Comparison of ENCODE assay signal across 8 mouse cellular contexts in the genomic region with DNA sequence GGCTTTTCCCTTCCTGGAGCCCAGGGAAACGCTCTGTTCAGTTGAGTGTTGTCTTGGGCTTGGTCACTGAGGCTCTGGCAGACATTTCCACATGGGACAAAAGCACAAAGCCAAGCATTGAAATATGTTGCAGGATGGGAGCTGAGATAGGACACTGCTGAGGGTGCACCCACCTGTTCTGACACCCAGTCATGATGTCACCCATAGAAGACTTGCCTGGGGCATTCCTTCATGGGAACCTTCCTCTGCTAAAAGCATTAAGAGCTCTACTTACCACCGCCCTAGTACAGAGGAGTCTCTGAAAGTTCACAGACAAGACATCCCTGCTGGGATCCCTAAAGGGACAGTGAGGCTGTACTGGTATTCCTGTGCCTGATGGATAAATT. TPM values are rescaled to one million over a fixed set of nuclear protein-coding genes. Genes with fewer than 3 reads are reported as not detected.
DNase-seq lines count a peak whose midpoint lies in the region; ATAC-seq and TF ChIP-seq lines count a peak whose summit lies in the region.

No protein-coding gene starts in this region.

- H3K4me2 ChIP-seq in CH12.LX (ENCODE audit: insufficient read depth, low read depth, poor library complexity, severe bottlenecking): peak overlapping the region; percentile 41
- peak overlapping the region; percentile 95 for H3K4me2 ChIP-seq in forebrain, embryonic 14.5 days (ENCODE audit: low read length)
- peak overlapping the region; percentile 90 for H3K4me2 ChIP-seq in liver, embryonic 14.5 days (ENCODE audit: low read depth)

- ATAC-seq in forebrain, embryonic 14.5 days: no peak
- no peak for ATAC-seq in liver, embryonic 14.5 days (ENCODE audit: insufficient read depth)

- in situ Hi-C loops in CH12.LX (cut with MboI; ENCODE audit: low pct_ligation_motif_present, low pct_unique_long_range_greater_than_20kb, low sequenced_read_pairs): no loop called here

- H3K4me1 ChIP-seq in CH12.LX (ENCODE audit: control insufficient read depth in 1 of 2, insufficient read depth in 2 of 2): peaks cover 7 to 34% of the 10 kb centered on the region in 2 experiments
- peaks cover 16% of the 10 kb centered on the region for H3K4me1 ChIP-seq in forebrain, embryonic 14.5 days (ENCODE audit: control insufficient read depth, insufficient read depth, low read length)
- peaks cover 7 to 20% of the 10 kb centered on the region in 2 experiments for H3K4me1 ChIP-seq in liver, embryonic 14.5 days (replicated peaks; ENCODE audit: control insufficient read depth in 2 of 2, insufficient read depth in 2 of 2, low read length in 1 of 2)

- H3K9me3 ChIP-seq in CH12.LX (replicated peaks; ENCODE audit: low read length): no peaks in the 10 kb centered on the region
- H3K9me3 ChIP-seq in forebrain, embryonic 14.5 days (replicated peaks; ENCODE audit: control insufficient read depth, low read length): no peaks in the 10 kb centered on the region
- H3K9me3 ChIP-seq in liver, embryonic 14.5 days (ENCODE audit: control insufficient read depth, low read length): no peaks in the 10 kb centered on the region

- H3K9ac ChIP-seq in CH12.LX (ENCODE audit: insufficient read depth, low read depth): peak overlapping the region; percentile 98
- H3K9ac ChIP-seq in forebrain, embryonic 14.5 days (ENCODE audit: low read length): peak overlapping the region; percentile 99
- H3K9ac ChIP-seq in liver, embryonic 14.5 days (replicated peaks): peak overlapping the region; percentile 97

- 42% methylated on average over 2 of the region's 2 CpGs for WGBS in forebrain, embryonic 14.5 days
- WGBS in liver, embryonic 14.5 days (ENCODE audit: insufficient replicate concordance): 62% methylated on average over 2 of the region's 2 CpGs

- TF ChIP-seq EP300 in CH12.LX (IDR thresholded peaks at IDR 0.05; ENCODE audit: low read length): no peak
- no peak for TF ChIP-seq EP300 in liver, embryonic 14.5 days (IDR thresholded peaks at IDR 0.05; ENCODE audit: low read depth)

- TF ChIP-seq CTCF in gastrocnemius, adult 2 months (IDR thresholded peaks at IDR 0.05): no peak
- TF ChIP-seq CTCF in CH12.LX (conservative IDR thresholded peaks at IDR 0.05 in 1 of 2, IDR thresholded peaks at IDR 0.05 in 1 of 2; ENCODE audit: low read depth in 2 of 2, low read length in 2 of 2): no peak
- no peak for TF ChIP-seq CTCF in liver, embryonic 14.5 days (IDR thresholded peaks at IDR 0.05; ENCODE audit: low read depth)

- peaks cover 26% of the 10 kb centered on the region for H3K79me2 ChIP-seq in CH12.LX (replicated peaks; ENCODE audit: control insufficient read depth, extremely low read depth, insufficient read depth, poor library complexity, severe bottlenecking)

- TF ChIP-seq RAD21 in CH12.LX (IDR thresholded peaks at IDR 0.05; ENCODE audit: low read depth, low read length): no peak

- H3K4me3 ChIP-seq in gastrocnemius, adult 2 months: peak overlapping the region; percentile 94
- peak overlapping the region; percentile 90 to 98 (median 93) for H3K4me3 ChIP-seq in CH12.LX (replicated peaks in 1 of 3; ENCODE audit: low read depth in 2 of 3, low read length in 2 of 3, poor library complexity in 1 of 3)
- peak overlapping the region; percentile 97 for H3K4me3 ChIP-seq in forebrain, embryonic 14.5 days (ENCODE audit: low read depth, low read length)
- peak overlapping the region; percentile 86 to 100 for H3K4me3 ChIP-seq in liver, embryonic 14.5 days (ENCODE audit: insufficient read depth in 1 of 2, low read depth in 2 of 2, low read length in 2 of 2)

- TF ChIP-seq POLR2A in CH12.LX (IDR thresholded peaks at IDR 0.05; ENCODE audit: low read depth, low read length): no peak

- no peaks in the 10 kb centered on the region for H3K27me3 ChIP-seq in CH12.LX (replicated peaks)
- H3K27me3 ChIP-seq in forebrain, embryonic 14.5 days (replicated peaks; ENCODE audit: control insufficient read depth, insufficient read depth, low read length): no peaks in the 10 kb centered on the region
- no peaks in the 10 kb centered on the region for H3K27me3 ChIP-seq in liver, embryonic 14.5 days (ENCODE audit: control insufficient read depth, insufficient read depth, low read length)

- H3K27ac ChIP-seq in gastrocnemius, adult 2 months: peak overlapping the region; percentile 93
- no peak overlapping the region for H3K27ac ChIP-seq in CH12.LX (ENCODE audit: insufficient read depth, low read depth)
- peak overlapping the region; percentile 94; the same call in 1 of the 2 replicates for H3K27ac ChIP-seq in forebrain, embryonic 14.5 days (ENCODE audit: low read depth, low read length)
- peak overlapping the region; percentile 81 for H3K27ac ChIP-seq in liver, embryonic 14.5 days

- intact Hi-C loops in gastrocnemius, adult 2 months (cut with DNase I): no loop called here

- peaks cover 4 to 21% of the 10 kb centered on the region in 2 experiments for H3K36me3 ChIP-seq in CH12.LX (replicated peaks in 1 of 2; ENCODE audit: control insufficient read depth in 1 of 2, insufficient read depth in 1 of 2, low read length in 1 of 2)
- 0 out of 2 replicates have a peak, but pooled peaks cover 6% of the 10 kb centered on the region for H3K36me3 ChIP-seq in forebrain, embryonic 14.5 days (ENCODE audit: control insufficient read depth, insufficient read depth, low read length)
- H3K36me3 ChIP-seq in liver, embryonic 14.5 days (replicated peaks; ENCODE audit: control insufficient read depth, insufficient read depth, low read depth): no peaks in the 10 kb centered on the region

- DNase-seq in gastrocnemius, adult 2 months: no peak
- no peak for DNase-seq in gastrocnemius, adult 8-10 months (ENCODE audit: low spot score in 2 of 2)
- no peak for DNase-seq in CH12.LX (ENCODE audit: extremely low read depth)
- DNase-seq in forebrain, embryonic 14.5 days (ENCODE audit: low spot score): no peak
- DNase-seq in liver, embryonic 14.5 days (ENCODE audit: low read depth in 3 of 3, low spot score in 3 of 3): no peak
- no peak for DNase-seq in adrenal gland, adult 8-10 months
- no peak for DNase-seq in left cerebral cortex, adult 8-10 months (ENCODE audit: low spot score in 2 of 2)
- DNase-seq in urinary bladder, postnatal 25 days (ENCODE audit: low spot score): no peak

- dilution Hi-C loops in CH12.LX (cut with MboI; ENCODE audit: extremely low pct_ligation_motif_present, extremely low pct_unique_long_range_greater_than_20kb, low sequenced_read_pairs): no loop called here

RNA-seq across cellular contexts. Expression of gene Gm20518, which starts 1.1 kb away (rescaled TPM):
- total RNA-seq in gastrocnemius, adult 2 months (2021): under 1 TPM; 0.15 to 0.56 TPM
- under 1 TPM; 0.10 to 0.13 (median 0.12) TPM for total RNA-seq in gastrocnemius, adult 8-10 months (2022)
- total RNA-seq in CH12.LX (2012; rRNA removed): 0.21 and 0.42 TPM in 2 replicates
- 0.16 and 0.18 TPM in 2 replicates for total RNA-seq in CH12.LX (2014; rRNA removed)
- 0.68 and 0.91 TPM in 2 replicates for polyA plus RNA-seq in CH12.LX (2012; ENCODE audit: insufficient read length, low read depth)
- polyA plus RNA-seq in forebrain, embryonic 14.5 days (2014; fragmentation: Nextera tagmentation; extraction: Ambion mirVana): 0.26 and 0.38 TPM in 2 replicates
- 0.25 and 0.34 TPM in 2 replicates for polyA plus RNA-seq in liver, embryonic 14.5 days (2012; rRNA removed)
- polyA plus RNA-seq in liver, embryonic 14.5 days (2014; fragmentation: Nextera tagmentation; extraction: Ambion mirVana): not detected in 2 replicates
- total RNA-seq in adrenal gland, adult 8-10 months (2022): under 1 TPM; 0.23 to 0.73 (median 0.33) TPM
- 1 to 10 TPM; 1.1 to 1.3 (median 1.1) TPM for total RNA-seq in left cerebral cortex, adult 8-10 months (2022)

RNA-seq across cellular contexts. Expression of gene Tssk1, which starts 3.7 kb away (rescaled TPM):
- under 1 TPM; 0.10 to 0.17 TPM for total RNA-seq in gastrocnemius, adult 2 months (2021)
- under 1 TPM in 1 of 4 experiments, not detected in 3; 0.07 TPM for total RNA-seq in gastrocnemius, adult 8-10 months (2022)
- total RNA-seq in CH12.LX (2012; rRNA removed) (0.04 TPM in 1 of 2 replicates, not detected in the other), CH12.LX (2014; rRNA removed) (not detected in 2 replicates)
- 0.15 and 0.16 TPM in 2 replicates for polyA plus RNA-seq in CH12.LX (2012; ENCODE audit: insufficient read length, low read depth)
- polyA plus RNA-seq in forebrain, embryonic 14.5 days (2014; fragmentation: Nextera tagmentation; extraction: Ambion mirVana): 0.06 TPM in 1 of 2 replicates, not detected in the other
- polyA plus RNA-seq in liver, embryonic 14.5 days (2012; rRNA removed): not detected in 2 replicates
- polyA plus RNA-seq in liver, embryonic 14.5 days (2014; fragmentation: Nextera tagmentation; extraction: Ambion mirVana): not detected in 2 replicates
- under 1 TPM in 3 of 4 experiments, not detected in 1; 0.08 to 0.17 (median 0.12) TPM for total RNA-seq in adrenal gland, adult 8-10 months (2022)
- not detected for total RNA-seq in left cerebral cortex, adult 8-10 months (2022)

RNA-seq across cellular contexts. Expression of gene Dgcr2, which starts 8.0 kb away (rescaled TPM):
- total RNA-seq in gastrocnemius, adult 2 months (2021): 10 to 100 TPM; 22.2 to 26.4 TPM
- total RNA-seq in gastrocnemius, adult 8-10 months (2022): 10 to 100 TPM; 19.1 to 22.8 (median 20.5) TPM
- total RNA-seq in CH12.LX (2012; rRNA removed) (48.0 and 52.5 TPM in 2 replicates), CH12.LX (2014; rRNA removed) (36.9 and 41.5 TPM in 2 replicates)
- polyA plus RNA-seq in CH12.LX (2012; ENCODE audit: insufficient read length, low read depth): 45.2 and 54.8 TPM in 2 replicates
- polyA plus RNA-seq in forebrain, embryonic 14.5 days (2014; fragmentation: Nextera tagmentation; extraction: Ambion mirVana): 75.3 and 93.1 TPM in 2 replicates
- 14.2 and 16.3 TPM in 2 replicates for polyA plus RNA-seq in liver, embryonic 14.5 days (2012; rRNA removed)
- 13.2 and 15.5 TPM in 2 replicates for polyA plus RNA-seq in liver, embryonic 14.5 days (2014; fragmentation: Nextera tagmentation; extraction: Ambion mirVana)
- total RNA-seq in adrenal gland, adult 8-10 months (2022): 10 to 100 TPM; 66.1 to 78.0 (median 76.2) TPM
- 100 to 1,000 TPM in 2 of 4 experiments, 10 to 100 TPM in 2; 97.2 to 104 (median 101) TPM for total RNA-seq in left cerebral cortex, adult 8-10 months (2022)

RNA-seq across cellular contexts. Expression of gene Tssk2, which starts 8.1 kb away (rescaled TPM):
- not detected for total RNA-seq in gastrocnemius, adult 2 months (2021)
- total RNA-seq in gastrocnemius, adult 8-10 months (2022): not detected
- total RNA-seq in CH12.LX (2012; rRNA removed) (not detected in 2 replicates), CH12.LX (2014; rRNA removed) (not detected in 2 replicates)
- 0.21 TPM in 1 of 2 replicates, not detected in the other for polyA plus RNA-seq in CH12.LX (2012; ENCODE audit: insufficient read length, low read depth)
- polyA plus RNA-seq in forebrain, embryonic 14.5 days (2014; fragmentation: Nextera tagmentation; extraction: Ambion mirVana): 0.13 and 0.41 TPM in 2 replicates
- not detected in 2 replicates for polyA plus RNA-seq in liver, embryonic 14.5 days (2012; rRNA removed)
- not detected in 2 replicates for polyA plus RNA-seq in liver, embryonic 14.5 days (2014; fragmentation: Nextera tagmentation; extraction: Ambion mirVana)
- total RNA-seq in adrenal gland, adult 8-10 months (2022): not detected
- total RNA-seq in left cerebral cortex, adult 8-10 months (2022): not detected

RNA-seq across cellular contexts. Expression of gene Ess2, which starts 20.8 kb away (rescaled TPM):
- 1 to 10 TPM; 6.1 to 6.4 TPM for total RNA-seq in gastrocnemius, adult 2 months (2021)
- 1 to 10 TPM; 6.0 to 6.6 (median 6.2) TPM for total RNA-seq in gastrocnemius, adult 8-10 months (2022)
- 33.1 and 36.7 TPM in 2 replicates for total RNA-seq in CH12.LX (2012; rRNA removed)
- 31.1 and 31.4 TPM in 2 replicates for total RNA-seq in CH12.LX (2014; rRNA removed)
- 37.0 and 38.7 TPM in 2 replicates for polyA plus RNA-seq in CH12.LX (2012; ENCODE audit: insufficient read length, low read depth)
- 43.5 and 46.1 TPM in 2 replicates for polyA plus RNA-seq in forebrain, embryonic 14.5 days (2014; fragmentation: Nextera tagmentation; extraction: Ambion mirVana)
- 6.3 and 7.5 TPM in 2 replicates for polyA plus RNA-seq in liver, embryonic 14.5 days (2012; rRNA removed)
- 6.8 and 7.6 TPM in 2 replicates for polyA plus RNA-seq in liver, embryonic 14.5 days (2014; fragmentation: Nextera tagmentation; extraction: Ambion mirVana)
- total RNA-seq in adrenal gland, adult 8-10 months (2022): 10 to 100 TPM; 16.9 to 28.8 (median 22.5) TPM
- 10 to 100 TPM; 27.0 to 34.5 (median 32.0) TPM for total RNA-seq in left cerebral cortex, adult 8-10 months (2022)

Comparison
In these comparisons a context has a peak if more than half of its experiments do, and no peak if none do; other contexts are left out.
1. H3K4me2 ChIP-seq: peak in every context shown above with its lines; median percentile 95 in forebrain, embryonic 14.5 days; 90 in liver, embryonic 14.5 days; 41 in CH12.LX.